Mouse (Mus musculus) kidney, adult 11 months (tissue): ENCODE measurements around the gene Myo9b.
"Not testable (repeated sequence)": the region's sequence is repeated elsewhere in the genome, so short reads cannot be mapped to it uniquely, and the experiment has no call there.

Experiments
- DNase-seq: peaks from one replicate; pipeline ENCODE4 v3.0.0; 2022

Gene Myo9b

GRCm38 (mm10) chr8:71272286-71273150, at the start of gene Myo9b, which contains the start of gene Haus8:
Myo9b (plus strand) TSS chr8:71272714.
Haus8 (minus strand) TSS chr8:71272934.
- peak; percentile 99 for DNase-seq

- DNase-seq: no peak
These were observed 48.0 kb upstream of the Myo9b start for GRCm38 (mm10) chr8:71224560-71224959.

GRCm38 (mm10) chr8:71242757-71243156, 29.8 kb upstream of the Myo9b start:
- DNase-seq: no peak

- no peak for DNase-seq
These were observed 24.3 kb upstream of the Myo9b start for GRCm38 (mm10) chr8:71248203-71248602.

GRCm38 (mm10) chr8:71256545-71257232, 15.8 kb upstream of the Myo9b start:
- DNase-seq: no peak

- no peak for DNase-seq
These were observed 11.3 kb upstream of the Myo9b start for GRCm38 (mm10) chr8:71261234-71261633.

GRCm38 (mm10) chr8:71267690-71268089, 4.8 kb upstream of the Myo9b start:
- no peak for DNase-seq

GRCm38 (mm10) chr8:71268286-71268685, 4.2 kb upstream of the Myo9b start:
- not testable (repeated sequence) for DNase-seq

- DNase-seq: no peak
These were observed 884 bp upstream of the Myo9b start for GRCm38 (mm10) chr8:71271630-71272029.

- DNase-seq: peak; percentile 54
These were observed 617 bp downstream of the Myo9b start for GRCm38 (mm10) chr8:71273151-71273510.

GRCm38 (mm10) chr8:71274478-71274877, 2.0 kb downstream of the Myo9b start:
- DNase-seq: no peak

- no peak for DNase-seq
These were observed 3.7 kb downstream of the Myo9b start for GRCm38 (mm10) chr8:71276166-71276565.

- DNase-seq: not testable (repeated sequence)
These were observed 6.9 kb downstream of the Myo9b start for GRCm38 (mm10) chr8:71279409-71279808.

GRCm38 (mm10) chr8:71281731-71282130, 9.2 kb downstream of the Myo9b start:
- DNase-seq: not testable (repeated sequence)

GRCm38 (mm10) chr8:71282621-71283020, 10.1 kb downstream of the Myo9b start:
- no peak for DNase-seq

- not testable (repeated sequence) for DNase-seq
These were observed 13.7 kb downstream of the Myo9b start for GRCm38 (mm10) chr8:71286223-71286622.

GRCm38 (mm10) chr8:71288441-71288949, 16.0 kb downstream of the Myo9b start:
- no peak for DNase-seq

GRCm38 (mm10) chr8:71289098-71289497, 16.6 kb downstream of the Myo9b start:
- DNase-seq: no peak

GRCm38 (mm10) chr8:71290211-71290610, 17.7 kb downstream of the Myo9b start:
- DNase-seq: no peak

GRCm38 (mm10) chr8:71290911-71291310, 18.4 kb downstream of the Myo9b start:
- no peak for DNase-seq

- DNase-seq: no peak
These were observed 18.8 kb downstream of the Myo9b start for GRCm38 (mm10) chr8:71291351-71291750.

- not testable (repeated sequence) for DNase-seq
These were observed 21.4 kb downstream of the Myo9b start for GRCm38 (mm10) chr8:71293930-71294329.

- DNase-seq: no peak
These were observed 23.7 kb downstream of the Myo9b start for GRCm38 (mm10) chr8:71296188-71296621.

- DNase-seq: no peak
These were observed 24.3 kb downstream of the Myo9b start for GRCm38 (mm10) chr8:71296784-71297183.
